Mouse (Mus musculus) heart, postnatal 14 days (tissue): ENCODE data around the gene Aasdh. TPM values are rescaled to one million over a fixed set of nuclear protein-coding genes. Genes with fewer than 3 reads are reported as not detected.

Source experiments
- DNase-seq, 2 experiments: peaks; one replicate each; pipeline ENCODE4 v3.0.0; 2021 to 2022
- intact Hi-C: fragments of 180-260 bp; cut with DNase I; formaldehyde crosslinking; loops from one replicate; pipeline ENCODE4 v1.15.1; 2025
- total RNA-seq, 2 experiments: library from RNA; stranded (reverse); gene quantifications; 2 replicates each; pipeline ENCODE4 v1.2.3; 2021

Aasdh gene
- total RNA-seq, 2 experiments from 2014 or later = 12.8 to 13.6 TPM

GRCm38 (mm10) chr5:76847106-76847505 lies 58.2 kb downstream of the Aasdh start:
- intact Hi-C loops = no loop called here
- no peak for DNase-seq

GRCm38 (mm10) chr5:76844618-76845186 lies 60.6 kb downstream of the Aasdh start:
- intact Hi-C loops = loop anchor here (5.0 kb wide), 2 partner anchors 72 to 187 kb away; partner anchors contain the start of gene C530008M17Rik
- no peak for DNase-seq

GRCm38 (mm10) chr5:76843851-76844419 lies 61.4 kb downstream of the Aasdh start:
- intact Hi-C loops = loop anchor here (2.0 to 5.0 kb wide), 3 partner anchors 72 to 255 kb away; partner anchors contain the start of genes C530008M17Rik and Cep135
- DNase-seq = no peak

- DNase-seq = peak; percentile 68 to 81
- intact Hi-C loops = loop anchor here (2.0 to 5.0 kb wide), 3 partner anchors 71 to 255 kb away; partner anchors contain the start of genes C530008M17Rik and Cep135
Measured at GRCm38 (mm10) chr5:76843448-76843847, 61.9 kb downstream of the Aasdh start.

GRCm38 (mm10) chr5:76841859-76842258 lies 63.5 kb downstream of the Aasdh start:
- no peak for DNase-seq
- intact Hi-C loops = loop anchor here (2.0 to 5.0 kb wide), 3 partner anchors 70 to 253 kb away; partner anchors contain the start of genes C530008M17Rik and Cep135

- intact Hi-C loops = loop anchor here (5.0 kb wide), 2 partner anchors 67 to 182 kb away; partner anchors contain the start of gene C530008M17Rik
- DNase-seq = no peak
Measured at GRCm38 (mm10) chr5:76839786-76840185, 65.5 kb downstream of the Aasdh start.

- DNase-seq = no peak
- intact Hi-C loops = no loop called here
Measured at GRCm38 (mm10) chr5:76837018-76837417, 68.3 kb downstream of the Aasdh start.

- DNase-seq = no peak
- intact Hi-C loops = no loop called here
Measured at GRCm38 (mm10) chr5:76832529-76833210, 72.6 kb downstream of the Aasdh start.

- intact Hi-C loops = no loop called here
- DNase-seq = no peak
Measured at GRCm38 (mm10) chr5:76828527-76829240, 76.6 kb downstream of the Aasdh start.

Other genes starting within 250 kb of the Aasdh start
- 1 to 10 TPM; 2.1 to 2.2 TPM for gene C530008M17Rik, start 249.0 kb downstream of the Aasdh start, total RNA-seq
- 100 to 1,000 TPM; 142 to 144 TPM for gene Paics, start 45.8 kb upstream of the Aasdh start, total RNA-seq
- gene Ppat, start 46.1 kb upstream of the Aasdh start, total RNA-seq = 10 to 100 TPM; 12.6 to 13.5 TPM
- 10 to 100 TPM; 61.7 to 66.3 TPM for gene Srp72, start 69.2 kb upstream of the Aasdh start, total RNA-seq
- gene Arl9, start 98.5 kb upstream of the Aasdh start, total RNA-seq = not detected
- gene Thegl, start 110.5 kb upstream of the Aasdh start, total RNA-seq = not detected
- gene Hopx, start 209.6 kb upstream of the Aasdh start, total RNA-seq = 100 to 1,000 TPM; 496 to 513 TPM